Mouse (Mus musculus) MEL (cell line): ENCODE measurements around the gene Ambra1. TPM values are rescaled to one million over a fixed set of nuclear protein-coding genes. Genes with fewer than 3 reads are reported as not detected.

Source experiments
- DNase-seq: peaks from one replicate; pipeline ENCODE4 v3.0.0; 2011; ENCODE audit warnings: low read depth, low spot score
- H3K27ac ChIP-seq: 2 replicates; pipeline ENCODE4 v1.5.1; 2012; ENCODE audit warnings: low read depth, mild to moderate bottlenecking, control low read depth, low read length, moderate library complexity; ENCODE audit not compliant: control insufficient read depth
- H3K27me3 ChIP-seq, 2 experiments: fragments of 150-350 bp in 1 of 2; sonication (generic) in 1 of 2; 2 replicates each; pipeline ENCODE4 v1.6.1; 2012; ENCODE audit warnings: low read length in 2 of 2, mild to moderate bottlenecking in 2 of 2, improper control_type of control experiment in 1 of 2, moderate library complexity in 1 of 2; ENCODE audit not compliant: insufficient read depth in 2 of 2, control insufficient read depth in 1 of 2
- H3K36me3 ChIP-seq, 2 experiments: 2 replicates each; pipeline ENCODE4 v1.6.1; 2012 to 2014; ENCODE audit warnings: low read length in 2 of 2, improper control_type of control experiment in 1 of 2, inconsistent platforms in 1 of 2, mild to moderate bottlenecking in 1 of 2; ENCODE audit not compliant: insufficient read depth in 2 of 2, control insufficient read depth in 1 of 2
- H3K4me1 ChIP-seq, 2 experiments: fragments of 150-350 bp in 1 of 2; sonication (generic) in 1 of 2; 2 replicates each; pipeline ENCODE4 v1.6.1; 2012; ENCODE audit warnings: low read length in 2 of 2, improper control_type of control experiment in 1 of 2, mild to moderate bottlenecking in 1 of 2; ENCODE audit not compliant: insufficient read depth in 2 of 2, control insufficient read depth in 1 of 2
- H3K4me3 ChIP-seq, 2 experiments: fragments of 150-350 bp in 1 of 2; sonication (generic) in 1 of 2; 2 replicates each; pipeline ENCODE4 v1.5.1; 2012; ENCODE audit warnings: low read depth in 2 of 2, low read length in 2 of 2, mild to moderate bottlenecking in 2 of 2, moderate library complexity in 2 of 2, control low read depth in 1 of 2, improper control_type of control experiment in 1 of 2; ENCODE audit not compliant: control insufficient read depth in 1 of 2, insufficient read depth in 1 of 2
- H3K79me2 ChIP-seq: 2 replicates; pipeline ENCODE4 v1.6.1; 2012; ENCODE audit warnings: mild to moderate bottlenecking, low read length, moderate library complexity; ENCODE audit not compliant: control insufficient read depth, poor library complexity, insufficient read depth
- H3K9ac ChIP-seq: 2 replicates; pipeline ENCODE4 v1.6.1; 2012; ENCODE audit warnings: low read depth, mild to moderate bottlenecking, control low read depth, low read length, moderate library complexity; ENCODE audit not compliant: control insufficient read depth, poor library complexity, severe bottlenecking
- H3K9me3 ChIP-seq: fragments of 150-350 bp; sonication (generic); replicated peaks from 2 replicates; pipeline ENCODE4 v1.6.1; 2012; ENCODE audit warnings: mild to moderate bottlenecking, low read length, improper control_type of control experiment, moderate library complexity; ENCODE audit not compliant: insufficient read depth
- BHLHE40 ChIP-seq: IDR thresholded peaks from 2 replicates; pipeline ENCODE4 v1.6.1; 2012; ENCODE audit warnings: low read depth, mild to moderate bottlenecking, inconsistent platforms, low read length, improper control_type of control experiment, borderline replicate concordance
- E2F4 ChIP-seq: IDR thresholded peaks from 2 replicates; pipeline ENCODE4 v1.6.1; 2011; ENCODE audit warnings: low read depth, low read length, improper control_type of control experiment, borderline replicate concordance
- ELF1 ChIP-seq: IDR thresholded peaks from 2 replicates; pipeline ENCODE4 v1.6.1; 2014; ENCODE audit warnings: low read depth, mild to moderate bottlenecking, inconsistent platforms, low read length, improper control_type of control experiment, moderate library complexity
- ETS1 ChIP-seq: IDR thresholded peaks from 2 replicates; pipeline ENCODE4 v1.6.1; 2012; ENCODE audit warnings: low read depth, mild to moderate bottlenecking, inconsistent platforms, low read length, improper control_type of control experiment, moderate library complexity
- GATA1 ChIP-seq: IDR thresholded peaks from 2 replicates; pipeline ENCODE4 v1.6.1; 2011; ENCODE audit warnings: low read depth, low read length, improper control_type of control experiment
- HCFC1 ChIP-seq: IDR thresholded peaks from 2 replicates; pipeline ENCODE4 v1.6.1; 2012; ENCODE audit warnings: low read depth, mild to moderate bottlenecking, inconsistent platforms, low read length, improper control_type of control experiment, moderate library complexity
- JUND ChIP-seq: IDR thresholded peaks from 2 replicates; pipeline ENCODE4 v1.6.1; 2011; ENCODE audit warnings: low read depth, mild to moderate bottlenecking, improper control_type of control experiment, low read length
- KAT2A ChIP-seq: conservative IDR thresholded peaks from 2 replicates; pipeline ENCODE4 v1.6.1; 2012; ENCODE audit warnings: low read depth, low read length, improper control_type of control experiment, inconsistent platforms
- MAFK ChIP-seq: IDR thresholded peaks from 2 replicates; pipeline ENCODE4 v1.6.1; 2011; ENCODE audit warnings: low read depth, mild to moderate bottlenecking, low read length, improper control_type of control experiment, borderline replicate concordance
- MAX ChIP-seq: IDR thresholded peaks from 2 replicates; pipeline ENCODE4 v1.6.1; 2011; ENCODE audit warnings: low read length, improper control_type of control experiment
- MAZ ChIP-seq: IDR thresholded peaks from 2 replicates; pipeline ENCODE4 v1.6.1; 2012; ENCODE audit warnings: low read depth, mild to moderate bottlenecking, inconsistent platforms, low read length, improper control_type of control experiment
- MXI1 ChIP-seq: IDR thresholded peaks from 2 replicates; pipeline ENCODE4 v1.6.1; 2011; ENCODE audit warnings: mild to moderate bottlenecking, low read depth, low read length, improper control_type of control experiment
- MYB ChIP-seq: IDR thresholded peaks from 2 replicates; pipeline ENCODE4 v1.6.1; 2011; ENCODE audit warnings: mild to moderate bottlenecking, low read depth, low read length, improper control_type of control experiment
- MYC ChIP-seq: IDR thresholded peaks from 2 replicates; pipeline ENCODE4 v1.6.1; 2011; ENCODE audit warnings: low read depth, mild to moderate bottlenecking, low read length, improper control_type of control experiment, moderate library complexity
- NRF1 ChIP-seq: IDR thresholded peaks from 2 replicates; pipeline ENCODE4 v1.6.1; 2014; ENCODE audit warnings: low read depth, mild to moderate bottlenecking, inconsistent platforms, low read length, improper control_type of control experiment, moderate library complexity; ENCODE audit not compliant: poor library complexity, insufficient read depth, severe bottlenecking
- POLR2AphosphoS5 ChIP-seq: IDR thresholded peaks from 2 replicates; pipeline ENCODE4 v1.6.1; 2012; ENCODE audit warnings: low read depth, borderline replicate concordance, mild to moderate bottlenecking, inconsistent platforms, low read length, moderate library complexity, mixed read lengths
- RAD21 ChIP-seq: IDR thresholded peaks from 2 replicates; pipeline ENCODE4 v1.6.1; 2011; ENCODE audit warnings: mild to moderate bottlenecking, low read depth, low read length, improper control_type of control experiment
- RCOR1 ChIP-seq: IDR thresholded peaks from 2 replicates; pipeline ENCODE4 v1.6.1; 2012; ENCODE audit warnings: low read depth, mild to moderate bottlenecking, inconsistent platforms, low read length, improper control_type of control experiment
- TCF12 ChIP-seq: IDR thresholded peaks from 2 replicates; pipeline ENCODE4 v1.6.1; 2014; ENCODE audit warnings: low read depth, mild to moderate bottlenecking, inconsistent platforms, low read length, improper control_type of control experiment, moderate library complexity
- USF2 ChIP-seq, 2 experiments: IDR thresholded peaks; 2 replicates each; pipeline ENCODE4 v1.6.1; 2011 to 2012; ENCODE audit warnings: improper control_type of control experiment in 2 of 2, low read length in 2 of 2, borderline replicate concordance in 1 of 2, inconsistent platforms in 1 of 2, low read depth in 1 of 2, mild to moderate bottlenecking in 1 of 2; ENCODE audit not compliant: insufficient read depth in 1 of 2
- ZNF384 ChIP-seq: IDR thresholded peaks from 2 replicates; pipeline ENCODE4 v1.6.1; 2012; ENCODE audit warnings: low read depth, mild to moderate bottlenecking, inconsistent platforms, low read length, improper control_type of control experiment
- polyA plus RNA-seq, 2 experiments: library from polyadenylated mRNA; stranded (reverse) in 1 of 2; unstranded in 1 of 2; fragments of >175 nt in 1 of 2; fragments of >200 nt in 1 of 2; gene quantifications; 2 replicates each; pipeline versions ENCODE4 v1.2.1 to v1.2.4; 2012; ENCODE audit warnings: low replicate concordance in 2 of 2, low read depth in 1 of 2; ENCODE audit not compliant: insufficient read length in 2 of 2, insufficient read depth in 1 of 2, missing spikeins in 1 of 2
- total RNA-seq: library from RNA; depleted of rRNA; stranded (reverse); fragments of 300-350 nt; gene quantifications from 2 replicates; pipeline ENCODE4 v1.2.3, GENCODE M21; 2012

The Ambra1 gene
- total and polyA plus RNA-seq, 3 experiments: 14.6 to 24.7 TPM; not detected in 1

DNA sequence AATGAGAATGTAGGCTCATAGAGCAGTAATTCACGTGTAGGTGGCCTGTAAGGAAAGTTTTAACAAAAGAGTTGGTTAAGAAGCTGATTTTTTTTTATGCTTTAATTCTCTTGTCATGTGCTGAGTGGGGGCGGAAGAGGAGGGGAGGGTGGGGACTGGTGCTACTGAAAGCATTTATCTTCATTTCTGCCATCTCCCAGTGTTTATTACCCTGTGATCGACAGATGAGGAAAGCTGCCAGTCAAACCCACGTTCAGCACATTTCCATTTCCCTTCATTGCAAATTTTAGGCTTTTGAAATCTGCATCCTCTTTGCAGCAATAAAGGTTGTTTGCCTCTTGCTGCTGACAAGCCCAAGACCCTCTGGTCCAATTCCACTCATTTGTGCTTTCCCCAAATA, 129.5 kb downstream of the Ambra1 start:
- Histone ChIP-seq H3K9ac (no peak overlapping the region), H3K79me2 (no peaks in the 10 kb centered on the region), H3K4me1 (peaks cover 13 to 18% of the 10 kb centered on the region in 2 experiments), H3K9me3 (no peaks in the 10 kb centered on the region), H3K36me3 (peaks cover 8 to 18% of the 10 kb centered on the region in 2 experiments), H3K27ac (no peak overlapping the region), H3K4me3 (no peak overlapping the region), H3K27me3 (no peaks in the 10 kb centered on the region)
- TF ChIP-seq HCFC1 (no peak), RCOR1 (no peak), E2F4 (no peak), MXI1 (no peak), ZNF384 (no peak), MYC (no peak), MAX (no peak), NRF1 (no peak), ELF1 (no peak), BHLHE40 (no peak), USF2 (IDR thresholded peaks at IDR 0.05; ENCODE audit: borderline replicate concordance in 1 of 2, insufficient read depth in 1 of 2, low read depth in 1 of 2, low read length in 2 of 2) (no peak), MAZ (no peak), JUND (no peak), GATA1 (no peak), KAT2A (no peak), MAFK (no peak), ETS1 (no peak), POLR2AphosphoS5 (no peak)
- no peak for DNase-seq

DNA sequence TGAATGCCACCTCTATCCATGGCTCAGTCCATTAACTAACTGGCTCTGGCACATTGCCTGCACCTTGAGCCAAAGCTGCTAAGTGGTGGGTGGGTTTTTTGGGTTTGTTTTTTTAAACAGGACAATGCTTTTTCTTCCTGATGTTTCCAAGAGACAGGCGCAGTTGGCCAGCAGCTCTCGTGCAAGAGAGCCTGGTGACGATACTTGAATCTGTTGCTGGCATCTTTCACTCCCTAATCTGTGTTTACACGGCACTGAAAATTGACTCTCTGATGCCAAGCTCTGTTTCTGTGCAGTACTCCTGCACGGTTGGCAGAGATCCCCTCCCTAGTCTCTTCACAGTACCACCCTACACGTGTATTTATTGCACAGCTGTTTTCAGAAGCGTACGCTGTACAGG, 140.8 kb downstream of the Ambra1 start:
- TF ChIP-seq ELF1: no peak
- no peak for TF ChIP-seq MAZ
- no peak for TF ChIP-seq RAD21
- no peak for TF ChIP-seq MYB
- no peak for TF ChIP-seq TCF12
- H3K27me3 ChIP-seq: no peaks in the 10 kb centered on the region
- no peak overlapping the region for H3K9ac ChIP-seq
- H3K9me3 ChIP-seq: no peaks in the 10 kb centered on the region
- no peaks in the 10 kb centered on the region; the same call in 1 of the 2 replicates for H3K79me2 ChIP-seq
- H3K4me3 ChIP-seq: no peak overlapping the region
- H3K4me1 ChIP-seq: no peaks in the 10 kb centered on the region
- H3K27ac ChIP-seq: no peak overlapping the region
- peaks cover 1 to 5% of the 10 kb centered on the region in 2 experiments; a peak in 1 of 4 replicates for H3K36me3 ChIP-seq
- DNase-seq: no peak
